Mouse (Mus musculus): Measurements from ENCODE around the gene Grik3.

GRCm38 (mm10) chr4:125697626-125698025 is 207.1 kb downstream of the Grik3 start:
- TF ChIP-seq EP300 (IDR thresholded peaks at IDR 0.05; ENCODE audit: insufficient read depth, low read depth, low read length), result no peak
- TF ChIP-seq CTCF (IDR thresholded peaks at IDR 0.05; ENCODE audit: low read depth, low read length), result no peak

Measured in ES-Bruce4 (cell line).